Mouse (Mus musculus): ENCODE data around the gene Syna. TPM values are rescaled to one million over a fixed set of nuclear protein-coding genes. Genes with fewer than 3 reads are reported as not detected.
A peak's percentile ranks its signal among the peaks of the same experiment; 100 is the strongest.

The Syna gene
- 0.12 TPM in 1 of 2 replicates, not detected in the other for polyA plus RNA-seq (2016; fragmentation: Nextera tagmentation; extraction: Ambion mirVana)

DNA sequence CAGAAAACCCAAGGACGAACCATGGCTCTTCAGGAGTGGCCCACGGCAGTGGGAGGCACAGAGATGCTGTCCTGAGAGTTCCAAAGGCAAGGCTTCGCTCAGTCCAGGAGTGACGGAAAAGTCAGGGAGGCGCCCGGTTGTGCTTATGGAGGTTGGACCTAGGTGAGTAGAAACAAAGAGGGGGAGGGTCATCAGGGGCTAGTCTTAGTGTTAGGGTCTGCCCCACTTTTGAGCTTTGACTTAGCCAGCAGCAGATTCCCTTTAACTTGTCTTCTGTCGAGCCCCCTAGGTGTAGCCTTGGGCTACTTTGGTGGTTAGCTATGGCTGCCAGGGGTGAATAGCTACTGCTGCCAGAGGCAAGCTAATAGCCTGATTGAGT is at the start of gene Syna:
TSS of gene Syna (minus strand) at position 101 of the 379 bp plus-strand sequence.
- Histone ChIP-seq H3K9ac (replicated peaks) (no peak within 1 kb of the TSS), H3K27ac (no peak within 1 kb of the TSS), H3K9me3 (peaks cover 7% of the 10 kb centered on the region), H3K4me3 (replicated peaks) (no peak within 1 kb of the TSS), H3K4me2 (no peak within 1 kb of the TSS), H3K4me1 (replicated peaks) (peaks cover 11% of the 10 kb centered on the region), H3K27me3 (no peaks in the 10 kb centered on the region), H3K36me3 (no peaks in the 10 kb centered on the region)
- no peak for ATAC-seq (ENCODE audit: insufficient number of reproducible peaks, insufficient read depth, low FRiP score, low TSS enrichment, low read depth)
- WGBS, result 93% methylated on average over 7 of the region's 7 CpGs

- no peak overlapping the region for H3K27ac ChIP-seq
- no peak overlapping the region; the same call in 1 of the 2 replicates for H3K9ac ChIP-seq (replicated peaks)
- H3K9me3 ChIP-seq, result no peaks in the 10 kb centered on the region
- WGBS, result 70% methylated on average over 5 of the region's 5 CpGs
- 0 out of 2 replicates have a peak, but pooled peaks cover 3% of the 10 kb centered on the region for H3K36me3 ChIP-seq
- no peak for ATAC-seq (ENCODE audit: insufficient number of reproducible peaks, insufficient read depth, low FRiP score, low TSS enrichment, low read depth)
- no peak overlapping the region for H3K4me3 ChIP-seq (replicated peaks)
- H3K4me2 ChIP-seq, result no peak overlapping the region
- no peaks in the 10 kb centered on the region for H3K4me1 ChIP-seq (replicated peaks)
- H3K27me3 ChIP-seq, result no peaks in the 10 kb centered on the region
Measured at GRCm38 (mm10) chr5:134607121-134607520, 47.1 kb upstream of the Syna start.

- H3K36me3 ChIP-seq, result 0 out of 2 replicates have a peak, but pooled peaks cover 3% of the 10 kb centered on the region
- H3K9me3 ChIP-seq, result no peaks in the 10 kb centered on the region
- H3K27ac ChIP-seq, result no peak overlapping the region
- no peak overlapping the region for H3K9ac ChIP-seq (replicated peaks)
- no peak overlapping the region for H3K4me2 ChIP-seq
- no peak for ATAC-seq (ENCODE audit: insufficient number of reproducible peaks, insufficient read depth, low FRiP score, low TSS enrichment, low read depth)
- H3K4me1 ChIP-seq (replicated peaks), result no peaks in the 10 kb centered on the region
- H3K4me3 ChIP-seq (replicated peaks), result no peak overlapping the region
- H3K27me3 ChIP-seq, result no peaks in the 10 kb centered on the region
Measured at GRCm38 (mm10) chr5:134606314-134606713, 46.3 kb upstream of the Syna start.

- no peak overlapping the region for H3K27ac ChIP-seq
- peaks cover 9% of the 10 kb centered on the region for H3K36me3 ChIP-seq
- H3K27me3 ChIP-seq, result no peaks in the 10 kb centered on the region
- no peaks in the 10 kb centered on the region for H3K9me3 ChIP-seq
- ATAC-seq (ENCODE audit: insufficient number of reproducible peaks, insufficient read depth, low FRiP score, low TSS enrichment, low read depth), result no peak
- H3K4me3 ChIP-seq (replicated peaks), result no peak overlapping the region
- no peak overlapping the region for H3K4me2 ChIP-seq
- H3K4me1 ChIP-seq (replicated peaks), result peaks cover 7% of the 10 kb centered on the region
- WGBS, result 82% methylated on average over 11 of the region's 11 CpGs
- no peak overlapping the region for H3K9ac ChIP-seq (replicated peaks)
Measured at GRCm38 (mm10) chr5:134604376-134604775, 44.4 kb upstream of the Syna start.

DNA sequence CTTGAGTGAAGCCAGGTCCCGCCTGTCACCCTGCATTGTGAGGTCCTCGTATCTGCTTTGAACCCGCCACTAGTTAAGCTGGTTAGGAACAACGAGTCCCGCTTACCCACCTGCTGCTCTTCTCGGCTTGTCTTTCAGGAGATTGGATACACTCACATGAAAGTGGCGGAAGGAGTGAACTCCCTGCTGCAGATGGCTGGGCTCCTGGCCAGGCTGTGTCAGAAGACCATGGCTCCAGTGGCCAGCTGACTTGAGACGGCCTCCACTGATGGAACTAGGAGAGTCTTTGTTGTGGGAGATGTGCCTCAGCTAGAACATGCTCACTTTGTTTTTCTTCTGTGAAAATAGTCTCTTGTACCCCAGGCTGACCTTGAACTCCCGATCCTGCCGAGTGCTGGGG is 37.7 kb upstream of the Syna start:
- 85% methylated on average over 10 of the region's 10 CpGs for WGBS
- H3K36me3 ChIP-seq, result peaks cover 70% of the 10 kb centered on the region

DNA sequence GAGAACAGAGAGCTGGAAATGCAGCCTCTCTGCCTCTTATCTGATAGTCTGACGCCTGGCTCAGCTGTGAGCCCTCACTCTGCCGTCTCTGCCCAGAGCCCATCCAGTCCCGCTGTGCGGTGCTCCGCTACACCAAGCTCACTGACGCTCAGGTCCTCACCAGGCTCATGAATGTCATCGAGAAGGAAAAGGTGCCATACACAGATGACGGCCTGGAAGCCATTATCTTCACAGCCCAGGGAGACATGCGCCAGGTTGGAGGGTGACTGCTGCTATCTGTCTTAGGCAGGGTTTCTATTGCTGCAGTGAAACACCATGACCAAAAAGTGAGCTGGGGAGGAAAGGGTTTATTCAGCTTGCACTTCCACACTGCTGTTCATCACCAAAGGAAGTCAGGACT is 33.1 kb upstream of the Syna start:
- peaks cover 96% of the 10 kb centered on the region for H3K36me3 ChIP-seq
- H3K9ac ChIP-seq (replicated peaks), result 0 out of 2 replicates have a peak overlapping the region, but pooled peaks have one; percentile 18
- H3K27me3 ChIP-seq, result no peaks in the 10 kb centered on the region
- no peak overlapping the region for H3K4me3 ChIP-seq (replicated peaks)
- 90% methylated on average over 9 of the region's 9 CpGs for WGBS
- H3K9me3 ChIP-seq, result no peaks in the 10 kb centered on the region
- no peak for ATAC-seq (ENCODE audit: insufficient number of reproducible peaks, insufficient read depth, low FRiP score, low TSS enrichment, low read depth)
- no peak overlapping the region for H3K27ac ChIP-seq
- no peak overlapping the region for H3K4me2 ChIP-seq
- H3K4me1 ChIP-seq (replicated peaks), result no peaks in the 10 kb centered on the region

More for the DNA sequence above, 37.7 kb upstream of the Syna start:
- no peak for ATAC-seq (ENCODE audit: insufficient number of reproducible peaks, insufficient read depth, low FRiP score, low TSS enrichment, low read depth)
- Histone ChIP-seq H3K27ac (no peak overlapping the region), H3K27me3 (no peaks in the 10 kb centered on the region), H3K9me3 (no peaks in the 10 kb centered on the region), H3K4me2 (no peak overlapping the region), H3K4me1 (replicated peaks) (peaks cover 8% of the 10 kb centered on the region), H3K4me3 (replicated peaks) (no peak overlapping the region), H3K9ac (replicated peaks) (no peak overlapping the region)

- 93% methylated on average over 11 of the region's 11 CpGs for WGBS
- no peaks in the 10 kb centered on the region for H3K27me3 ChIP-seq
- H3K4me1 ChIP-seq (replicated peaks), result no peaks in the 10 kb centered on the region
- no peak overlapping the region for H3K4me2 ChIP-seq
- ATAC-seq (ENCODE audit: insufficient number of reproducible peaks, insufficient read depth, low FRiP score, low TSS enrichment, low read depth), result no peak
- H3K36me3 ChIP-seq, result peaks cover 94% of the 10 kb centered on the region
- no peaks in the 10 kb centered on the region for H3K9me3 ChIP-seq
- H3K27ac ChIP-seq, result no peak overlapping the region
- no peak overlapping the region for H3K4me3 ChIP-seq (replicated peaks)
- H3K9ac ChIP-seq (replicated peaks), result no peak overlapping the region
Measured at GRCm38 (mm10) chr5:134592026-134592581, 32.1 kb upstream of the Syna start.

DNA sequence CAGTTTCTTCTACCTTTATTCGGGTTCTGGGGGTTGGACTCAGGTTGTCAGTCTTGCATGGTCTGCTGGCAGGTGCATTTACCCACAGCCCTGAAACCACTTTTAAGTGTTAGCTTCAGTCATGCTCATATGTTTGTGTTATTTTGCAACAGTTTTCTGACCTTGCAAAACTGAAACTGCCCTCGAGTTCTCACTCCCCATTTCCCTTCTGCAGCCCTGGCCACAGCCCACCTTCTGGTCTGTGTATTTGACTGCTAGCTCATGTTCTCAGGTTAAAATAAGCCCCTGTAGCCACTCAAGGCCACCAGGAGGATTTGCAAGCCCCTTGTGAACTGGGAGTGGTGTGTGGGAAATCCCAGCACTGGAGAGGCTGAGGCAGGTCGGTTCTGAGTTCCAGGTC is 29.9 kb upstream of the Syna start:
- Histone ChIP-seq H3K4me3 (replicated peaks) (no peak overlapping the region), H3K27me3 (no peaks in the 10 kb centered on the region), H3K36me3 (peaks cover 86% of the 10 kb centered on the region)

GRCm38 (mm10) chr5:134584798-134585197 is 24.8 kb upstream of the Syna start:
- peaks cover 12% of the 10 kb centered on the region for H3K4me1 ChIP-seq (replicated peaks)
- WGBS, result 90% methylated on average over 5 of the region's 5 CpGs
- H3K36me3 ChIP-seq, result peaks cover 40% of the 10 kb centered on the region
- no peak for ATAC-seq (ENCODE audit: insufficient number of reproducible peaks, insufficient read depth, low FRiP score, low TSS enrichment, low read depth)
- H3K4me2 ChIP-seq, result no peak overlapping the region
- no peak overlapping the region for H3K9ac ChIP-seq (replicated peaks)
- H3K4me3 ChIP-seq (replicated peaks), result no peak overlapping the region
- H3K27me3 ChIP-seq, result no peaks in the 10 kb centered on the region
- H3K27ac ChIP-seq, result no peak overlapping the region
- H3K9me3 ChIP-seq, result no peaks in the 10 kb centered on the region

More for the DNA sequence above, 29.9 kb upstream of the Syna start:
- Histone ChIP-seq H3K9ac (replicated peaks) (no peak overlapping the region), H3K4me2 (no peak overlapping the region), H3K4me1 (replicated peaks) (no peaks in the 10 kb centered on the region), H3K27ac (no peak overlapping the region), H3K9me3 (no peaks in the 10 kb centered on the region)
- 93% methylated on average over 3 of the region's 3 CpGs for WGBS
- ATAC-seq (ENCODE audit: insufficient number of reproducible peaks, insufficient read depth, low FRiP score, low TSS enrichment, low read depth), result no peak

- no peaks in the 10 kb centered on the region for H3K27me3 ChIP-seq
- peak overlapping the region; percentile 89; the same call in 1 of the 2 replicates for H3K4me3 ChIP-seq (replicated peaks)
- H3K4me1 ChIP-seq (replicated peaks), result peaks cover 12% of the 10 kb centered on the region
- no peak overlapping the region for H3K27ac ChIP-seq
- H3K4me2 ChIP-seq, result peak overlapping the region; percentile 90
- H3K9me3 ChIP-seq, result no peaks in the 10 kb centered on the region
- whole genome bisulfite sequencing, result 85% methylated on average over 3 of the region's 3 CpGs
- peaks cover 32% of the 10 kb centered on the region for H3K36me3 ChIP-seq
- H3K9ac ChIP-seq (replicated peaks), result peak overlapping the region; percentile 81
- ATAC-seq (ENCODE audit: insufficient number of reproducible peaks, insufficient read depth, low FRiP score, low TSS enrichment, low read depth), result no peak
Measured at GRCm38 (mm10) chr5:134583884-134584213, 23.9 kb upstream of the Syna start.

GRCm38 (mm10) chr5:134583006-134583883 is 23.3 kb upstream of the Syna start:
- H3K4me2 ChIP-seq, result peak overlapping the region; percentile 90
- H3K4me1 ChIP-seq (replicated peaks), result peaks cover 12% of the 10 kb centered on the region
- no peaks in the 10 kb centered on the region for H3K9me3 ChIP-seq
- no peaks in the 10 kb centered on the region for H3K27me3 ChIP-seq
- no peak overlapping the region for H3K27ac ChIP-seq
- H3K4me3 ChIP-seq (replicated peaks), result peak overlapping the region; percentile 89
- peak overlapping the region; percentile 81 for H3K9ac ChIP-seq (replicated peaks)
- H3K36me3 ChIP-seq, result peaks cover 26% of the 10 kb centered on the region
- ATAC-seq (ENCODE audit: insufficient number of reproducible peaks, insufficient read depth, low FRiP score, low TSS enrichment, low read depth), result no peak
- 34% methylated on average over 15 of the region's 15 CpGs for WGBS

Measured in limb, embryonic 12.5 days (tissue).